In the genomic region with DNA sequence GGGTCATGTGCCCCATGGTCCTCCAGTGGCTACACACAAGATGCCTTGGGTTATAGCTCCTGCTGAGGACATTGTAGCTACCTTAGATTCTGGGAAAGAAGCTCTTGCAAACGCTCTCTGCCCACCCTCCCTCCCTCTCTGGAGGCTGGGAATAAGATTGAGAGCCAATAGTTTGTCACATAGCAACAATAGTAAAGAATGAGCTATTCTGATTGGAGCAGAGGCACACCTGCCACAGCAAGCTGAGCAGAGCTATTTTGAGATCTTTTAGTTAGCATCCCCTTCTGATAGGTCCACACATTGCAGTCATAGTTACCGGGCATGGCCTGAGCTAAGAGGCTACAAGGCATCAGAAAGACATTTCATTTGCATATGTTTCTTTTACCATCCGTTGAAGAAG, we compare ENCODE assay signal across 12 mouse cellular contexts. TPM values are rescaled to one million over a fixed set of nuclear protein-coding genes. Genes with fewer than 3 reads are reported as not detected.
DNase-seq lines count a peak whose midpoint lies in the region; ATAC-seq lines count a peak whose summit lies in the region.
"Had no signal": no experiment of that assay in that cellular context is flagged by ENCODE, and none has a peak within 500 bp of the region (broad histone marks: within the 10 kb centered on the region; RNA-seq: fewer than 3 reads in every experiment).

No protein-coding gene starts in this region.

- H3K36me3 ChIP-seq in heart, embryonic 10.5 days, result no peaks in the 10 kb centered on the region
- H3K36me3 ChIP-seq in forebrain, embryonic 16.5 days (ENCODE audit: control insufficient read depth, insufficient read depth), result no peaks in the 10 kb centered on the region
- H3K36me3 ChIP-seq: G1E; kidney, embryonic 15.5 days had no signal

- 13% methylated on average over 3 of the region's 3 CpGs for WGBS in heart, embryonic 10.5 days
- 3% methylated on average over 3 of the region's 3 CpGs for WGBS in forebrain, embryonic 16.5 days

- no peak overlapping the region for H3K27ac ChIP-seq in heart, embryonic 10.5 days
- no peak overlapping the region for H3K27ac ChIP-seq in forebrain, embryonic 16.5 days (ENCODE audit: low read length)
- H3K27ac ChIP-seq: kidney, embryonic 15.5 days had no signal

- peak; percentile 84 for ATAC-seq in forebrain, embryonic 16.5 days
- peak; percentile 87 for ATAC-seq in neutrophil, adult 5-6 weeks (ENCODE audit: extremely low read depth, insufficient number of reproducible peaks, low FRiP score, poor library complexity, severe bottlenecking)

- H3K4me1 ChIP-seq in heart, embryonic 10.5 days, result peaks cover 8% of the 10 kb centered on the region; the same call in 1 of the 2 replicates
- H3K4me1 ChIP-seq in forebrain, embryonic 16.5 days (replicated peaks; ENCODE audit: control insufficient read depth, insufficient read depth, low read length), result no peaks in the 10 kb centered on the region
- H3K4me1 ChIP-seq: kidney, embryonic 15.5 days had no signal

- no peaks in the 10 kb centered on the region for H3K27me3 ChIP-seq in heart, embryonic 10.5 days (ENCODE audit: insufficient read depth, poor library complexity, severe bottlenecking)
- H3K27me3 ChIP-seq in forebrain, embryonic 16.5 days (replicated peaks; ENCODE audit: control insufficient read depth, insufficient read depth, low read length), result no peaks in the 10 kb centered on the region
- H3K27me3 ChIP-seq: kidney, embryonic 15.5 days had no signal

- H3K4me3 ChIP-seq in heart, embryonic 10.5 days, result no peak overlapping the region
- H3K4me3 ChIP-seq in forebrain, embryonic 16.5 days (replicated peaks; ENCODE audit: low read length), result no peak overlapping the region
- H3K4me3 ChIP-seq: kidney, embryonic 15.5 days had no signal

- peak; percentile 68 for DNase-seq in heart, embryonic 10.5 days (ENCODE audit: low spot score)
- DNase-seq in heart, adult 18-20 months, result no peak
- DNase-seq in right cerebral cortex, postnatal 10 days (ENCODE audit: low spot score in 2 of 2), result peak; percentile 51 to 82
- DNase-seq in right cerebral cortex, postnatal 25 days, result no peak
- no peak for DNase-seq in thymus, postnatal 10 days (ENCODE audit: low spot score in 2 of 2)
- DNase-seq in thymus, postnatal 36 days, result no peak
- DNase-seq: adrenal gland, postnatal 25 days; thymus, postnatal 14 days had no signal

- H3K9me3 ChIP-seq in heart, embryonic 10.5 days, result no peaks in the 10 kb centered on the region
- no peaks in the 10 kb centered on the region for H3K9me3 ChIP-seq in forebrain, embryonic 16.5 days (ENCODE audit: control insufficient read depth, low read length)
- H3K9me3 ChIP-seq: G1E; kidney, embryonic 15.5 days had no signal

- H3K9ac ChIP-seq in forebrain, embryonic 16.5 days (replicated peaks; ENCODE audit: low read depth, low read length), result no peak overlapping the region
- H3K9ac ChIP-seq: kidney, embryonic 15.5 days had no signal

- H3K4me2 ChIP-seq in forebrain, embryonic 16.5 days (ENCODE audit: low read length), result no peak overlapping the region
- H3K4me2 ChIP-seq: kidney, embryonic 15.5 days had no signal

RNA-seq across cellular contexts. Expression of gene Ep300, which starts 8.2 kb away (rescaled TPM):
- 15.0 and 25.3 TPM in 2 replicates for polyA plus RNA-seq in heart, embryonic 10.5 days (2016; fragmentation: Nextera tagmentation; extraction: Ambion mirVana)
- total RNA-seq in heart, adult 18-20 months (2021), result 10 to 100 TPM; 40.7 to 42.1 TPM
- polyA plus RNA-seq in forebrain, embryonic 16.5 days (2015; fragmentation: Nextera tagmentation; extraction: Ambion mirVana), result 17.9 and 18.0 TPM in 2 replicates
- total RNA-seq in neutrophil, adult 5-6 weeks (2017), result 150 and 164 TPM in 2 replicates

Comparison
In these comparisons a context has a peak if more than half of its experiments do, and no peak if none do; other contexts are left out.
1. DNase-seq: peak in heart, embryonic 10.5 days (single experiment) and right cerebral cortex, postnatal 10 days (2 of 2); none in heart, adult 18-20 months (0 of 2), right cerebral cortex, postnatal 25 days (single experiment), thymus, postnatal 10 days (0 of 2) and thymus, postnatal 36 days (0 of 2).